Mouse (Mus musculus) intestine, postnatal 0 days (tissue): ENCODE data around the gene Sult2b1. TPM values are rescaled to one million over a fixed set of nuclear protein-coding genes. Genes with fewer than 3 reads are reported as not detected.

Experiments used
- ATAC-seq: fragments of 200-750 bp; cut with Nextera tagmentation; 2 replicates; pipeline ENCODE4 v1.8.0; 2017; ENCODE audit warnings: mild to moderate bottlenecking, moderate TSS enrichment, moderate library complexity
- H3K27ac ChIP-seq: fragments of 300-500 bp; sonication (generic); 2 replicates; pipeline ENCODE4 v1.5.1; 2014; ENCODE audit warnings: mild to moderate bottlenecking, low read depth, low read length, moderate library complexity
- H3K27me3 ChIP-seq: fragments of 300-500 bp; sonication (generic); replicated peaks from 2 replicates; pipeline ENCODE4 v1.6.1; 2014; ENCODE audit warnings: low read length, mixed read lengths; ENCODE audit not compliant: control insufficient read depth, insufficient read depth
- H3K36me3 ChIP-seq: fragments of 300-500 bp; sonication (generic); 2 replicates; pipeline ENCODE4 v1.6.1; 2014; ENCODE audit warnings: mild to moderate bottlenecking, moderate library complexity; ENCODE audit not compliant: control insufficient read depth, insufficient read depth
- H3K4me1 ChIP-seq: fragments of 300-500 bp; sonication (generic); replicated peaks from 2 replicates; pipeline ENCODE4 v1.6.1; 2014; ENCODE audit warnings: antibody characterized with exemption, low read length, mixed read lengths; ENCODE audit not compliant: control insufficient read depth, insufficient read depth
- H3K4me2 ChIP-seq: fragments of 300-500 bp; sonication (generic); replicated peaks from 2 replicates; pipeline ENCODE4 v1.6.1; 2014; ENCODE audit warnings: low read depth, mild to moderate bottlenecking, moderate library complexity
- H3K4me3 ChIP-seq: fragments of 300-500 bp; sonication (generic); 2 replicates; pipeline ENCODE4 v1.5.1; 2014; ENCODE audit warnings: low read depth, low read length
- H3K9ac ChIP-seq: fragments of 300-500 bp; sonication (generic); 2 replicates; pipeline ENCODE4 v1.6.1; 2014; ENCODE audit warnings: mild to moderate bottlenecking, low read depth, low read length
- H3K9me3 ChIP-seq: fragments of 300-500 bp; sonication (generic); 2 replicates; pipeline ENCODE4 v1.6.1; 2016; ENCODE audit warnings: mixed run types; ENCODE audit not compliant: control insufficient read depth
- CTCF ChIP-seq: sonication (generic); IDR thresholded peaks from 2 replicates; pipeline ENCODE4 v1.5.1; 2016; ENCODE audit warnings: low read depth, mild to moderate bottlenecking, control low read depth, antibody characterized with exemption, moderate library complexity
- WGBS: fragments of 180-500 bp; shearing (Covaris S2); extraction: QIAGEN DNeasy Blood & Tissue Kit; methylation state at CpG from one replicate; pipeline ENCODE4 v1.1.7; 2014; 5-methylcytosine and 5-hydroxymethylcytosine counted together
- polyA plus RNA-seq: library from polyadenylated mRNA; unstranded; fragments of >200 nt; fragmentation: Nextera tagmentation; extraction: Ambion mirVana; gene quantifications from 2 replicates; pipeline ENCODE4 v1.2.1, GENCODE M21; 2015

Gene Sult2b1
- polyA plus RNA-seq, 1 experiment from 2014 or later = 36.7 TPM

DNA sequence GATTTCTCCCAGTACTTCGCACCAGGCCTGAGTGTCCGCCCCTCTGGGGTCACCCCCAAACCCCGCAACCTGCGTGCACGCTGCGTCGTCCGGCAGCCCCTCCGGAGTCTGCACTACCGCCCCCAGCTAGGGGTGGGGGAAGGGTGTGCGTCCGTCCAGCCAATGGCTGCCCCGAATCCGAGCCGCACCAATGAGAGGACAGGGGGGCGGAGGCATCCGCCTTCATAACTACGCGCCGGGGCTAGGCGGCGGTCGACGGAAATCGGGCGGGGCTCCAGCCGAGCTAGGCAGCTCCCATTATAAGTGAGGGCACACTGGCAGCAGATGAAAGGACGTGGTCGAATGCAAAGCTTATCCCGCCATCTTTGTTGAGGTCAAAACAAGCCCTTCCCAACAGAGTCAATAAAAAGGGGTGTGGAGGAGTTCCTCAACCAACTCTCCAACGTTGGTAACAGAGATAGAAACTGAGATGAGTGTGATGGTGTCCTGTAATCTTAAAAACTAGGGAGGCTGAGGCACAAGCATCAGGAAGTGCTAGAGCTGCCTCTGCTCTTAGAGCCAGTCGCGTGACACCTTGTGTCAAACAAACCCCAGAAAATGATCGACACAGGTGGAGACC lies 69.3 kb downstream of the Sult2b1 start, which contains the start of gene Rpl18:
Gene Rpl18, plus strand, starts transcription at position 368 of the 619 bp plus-strand sequence.
- peak; percentile 76 for ATAC-seq
- H3K4me2 ChIP-seq = peak within 1 kb of the TSS; percentile 88
- H3K4me3 ChIP-seq = peak within 1 kb of the TSS; percentile 70
- peaks cover 21% of the 10 kb centered on the region; the same call in 1 of the 2 replicates for H3K4me1 ChIP-seq
- H3K36me3 ChIP-seq = peaks cover 39% of the 10 kb centered on the region
- 4% methylated on average over 34 of the region's 34 CpGs for WGBS
- H3K9me3 ChIP-seq = no peaks in the 10 kb centered on the region
- H3K27me3 ChIP-seq = no peaks in the 10 kb centered on the region
- peak within 1 kb of the TSS; percentile 86 for H3K9ac ChIP-seq
- TF ChIP-seq CTCF = 0 out of 2 replicates have a peak, but pooled peaks have one; percentile 20
- H3K27ac ChIP-seq = peak within 1 kb of the TSS; percentile 99

DNA sequence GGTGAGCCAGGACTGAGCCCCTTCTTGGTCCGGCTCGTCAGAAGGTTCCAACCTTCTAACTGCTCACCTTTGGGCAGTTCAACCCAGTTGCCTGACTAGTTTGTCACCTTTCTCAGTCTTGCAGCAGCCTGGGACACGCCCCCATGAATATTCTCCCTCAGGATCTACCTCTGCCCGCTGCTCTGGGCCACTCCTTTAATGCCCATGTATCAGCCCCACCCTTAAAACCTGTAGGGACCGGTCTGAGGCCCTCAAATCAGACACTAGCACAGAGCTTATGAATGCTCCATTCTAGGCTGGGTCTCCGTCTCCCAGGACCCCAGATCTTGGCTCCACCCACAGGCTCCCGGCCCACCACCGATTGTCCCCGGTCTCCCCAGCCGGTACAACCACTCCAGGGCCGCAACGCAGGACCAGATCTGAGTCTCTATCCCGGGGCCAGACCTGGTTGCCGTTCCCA lies 69.8 kb downstream of the Sult2b1 start:
- peak; percentile 77 for ATAC-seq
- WGBS = 5% methylated on average over 14 of the region's 14 CpGs
- Histone ChIP-seq H3K9me3 (no peaks in the 10 kb centered on the region), H3K4me1 (peaks cover 26% of the 10 kb centered on the region; the same call in 1 of the 2 replicates), H3K4me3 (peak overlapping the region; percentile 70), H3K27me3 (no peaks in the 10 kb centered on the region), H3K4me2 (peak overlapping the region; percentile 88), H3K27ac (peak overlapping the region; percentile 99), H3K36me3 (peaks cover 38% of the 10 kb centered on the region; the same call in 1 of the 2 replicates), H3K9ac (peak overlapping the region; percentile 86)
- no peak for TF ChIP-seq CTCF

DNA sequence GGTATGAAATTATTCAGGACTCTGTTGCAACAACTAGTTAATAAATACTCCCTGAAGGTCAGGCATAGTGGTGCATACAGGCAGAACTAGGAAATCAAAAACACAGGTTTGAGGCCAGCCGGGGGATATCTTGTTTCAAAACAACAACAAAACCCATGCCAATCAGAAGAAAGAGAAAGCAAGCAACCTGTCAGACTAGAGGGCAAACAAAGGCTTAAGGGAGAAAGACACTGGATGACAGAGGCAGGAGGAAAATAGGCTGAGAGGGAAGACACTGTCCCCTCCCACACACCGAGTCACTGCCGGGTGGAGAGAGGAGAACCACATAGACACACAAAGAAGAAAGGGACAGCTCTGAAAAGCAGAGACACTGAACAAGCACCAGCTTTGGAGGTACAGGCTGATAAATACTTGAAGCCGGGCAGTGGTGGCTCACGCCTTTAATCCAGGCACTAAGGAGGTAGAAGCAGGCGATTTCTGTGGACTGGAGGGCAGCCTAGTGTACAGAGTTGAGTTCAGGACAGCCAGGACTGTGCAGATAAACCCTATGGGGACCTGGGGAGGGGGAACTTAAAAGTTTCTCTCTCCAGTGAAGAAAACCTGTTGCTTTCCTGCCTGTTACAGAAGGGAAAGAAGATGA lies 70.5 kb downstream of the Sult2b1 start:
- no peak for TF ChIP-seq CTCF
- WGBS = 46% methylated on average over 6 of the region's 6 CpGs
- Histone ChIP-seq H3K27ac (peak overlapping the region; percentile 99), H3K36me3 (peaks cover 31% of the 10 kb centered on the region; the same call in 1 of the 2 replicates), H3K27me3 (no peaks in the 10 kb centered on the region), H3K4me1 (peaks cover 31% of the 10 kb centered on the region; the same call in 1 of the 2 replicates), H3K9ac (peak overlapping the region; percentile 86), H3K9me3 (no peaks in the 10 kb centered on the region), H3K4me3 (peak overlapping the region; percentile 70), H3K4me2 (peak overlapping the region; percentile 88)
- no peak for ATAC-seq

DNA sequence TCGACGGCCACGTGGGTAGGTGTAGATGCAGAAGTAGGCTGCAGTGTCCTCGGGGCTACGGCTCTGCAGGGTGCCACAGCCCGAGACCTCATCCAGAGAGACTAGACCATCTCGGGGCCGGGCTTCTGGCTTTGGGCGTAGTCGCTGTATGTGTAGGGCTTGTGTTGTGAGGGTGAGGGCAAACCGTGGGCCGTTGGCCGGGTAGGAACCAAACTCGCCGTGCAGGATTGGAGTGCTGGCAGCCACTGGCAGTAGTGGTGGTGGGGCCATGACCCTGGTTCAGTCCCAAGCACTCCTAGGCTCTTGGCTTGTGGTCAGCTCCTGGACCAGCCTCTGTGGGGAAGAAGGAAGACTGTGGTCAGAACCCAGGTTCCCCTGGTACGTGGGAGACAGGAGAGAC lies 71.1 kb downstream of the Sult2b1 start:
- peak overlapping the region; percentile 88 for H3K4me2 ChIP-seq
- peak overlapping the region; percentile 86; the same call in 1 of the 2 replicates for H3K9ac ChIP-seq
- TF ChIP-seq CTCF = no peak
- H3K36me3 ChIP-seq = peaks cover 31% of the 10 kb centered on the region; the same call in 1 of the 2 replicates
- no peaks in the 10 kb centered on the region for H3K27me3 ChIP-seq
- peaks cover 37% of the 10 kb centered on the region for H3K4me1 ChIP-seq
- peak overlapping the region; percentile 99 for H3K27ac ChIP-seq
- ATAC-seq = no peak
- no peaks in the 10 kb centered on the region for H3K9me3 ChIP-seq
- peak overlapping the region; percentile 70 for H3K4me3 ChIP-seq
- WGBS = 59% methylated on average over 16 of the region's 16 CpGs

DNA sequence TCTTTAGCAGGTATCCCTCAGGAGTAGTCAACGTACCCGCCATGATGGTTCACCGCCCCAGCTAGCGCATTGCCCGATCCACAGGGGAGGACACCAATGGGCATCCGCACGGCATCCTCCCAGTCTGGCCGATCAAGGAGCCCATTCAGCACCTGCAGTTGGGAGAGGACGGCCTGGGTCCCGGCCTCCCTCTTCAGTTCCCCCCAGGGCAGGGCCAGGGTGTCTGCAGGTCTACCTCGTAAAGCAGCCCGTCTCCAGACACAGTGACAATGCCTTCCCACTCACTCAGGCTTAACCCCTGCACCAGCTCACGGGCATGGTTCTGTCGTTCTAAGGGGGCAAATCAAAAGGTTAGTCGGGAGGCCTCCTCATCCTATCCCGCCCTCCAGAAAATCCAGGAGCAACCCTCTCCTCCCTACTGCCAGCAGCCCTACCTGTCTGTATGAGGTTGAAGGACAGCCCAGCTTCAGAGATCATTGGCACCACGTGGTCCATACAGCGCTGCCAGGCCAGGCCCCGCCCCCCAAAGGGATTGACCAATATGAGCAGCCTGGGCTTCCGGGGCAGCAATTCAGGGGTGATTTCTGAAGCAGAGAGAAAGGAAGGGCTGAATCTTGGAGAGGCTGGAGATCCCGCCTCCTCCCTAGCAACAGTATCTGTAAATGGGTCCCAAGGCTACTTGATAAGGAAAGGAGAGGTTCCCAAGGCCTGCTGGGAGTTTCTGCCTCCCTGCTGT lies 72.3 kb downstream of the Sult2b1 start:
- Histone ChIP-seq H3K27ac (peak overlapping the region; percentile 99), H3K36me3 (peaks cover 31% of the 10 kb centered on the region; the same call in 1 of the 2 replicates), H3K4me2 (peak overlapping the region; percentile 55), H3K9ac (peak overlapping the region; percentile 37; the same call in 1 of the 2 replicates), H3K9me3 (no peaks in the 10 kb centered on the region), H3K4me1 (peaks cover 41% of the 10 kb centered on the region), H3K4me3 (peak overlapping the region; percentile 21; the same call in 1 of the 2 replicates), H3K27me3 (no peaks in the 10 kb centered on the region)
- ATAC-seq = peak; percentile 54
- WGBS = 55% methylated on average over 20 of the region's 21 CpGs
- TF ChIP-seq CTCF = no peak
